Mouse (Mus musculus) CH12.LX (cell line): ENCODE results near the gene Zfp846. TPM values are rescaled to one million over a fixed set of nuclear protein-coding genes. Genes with fewer than 3 reads are reported as not detected.

Experiments
- DNase-seq: peaks from one replicate; pipeline ENCODE4 v3.0.0-alpha.2; 2013; ENCODE audit errors: extremely low read depth
- H3K27ac ChIP-seq: 2 replicates; pipeline ENCODE4 v1.5.1; 2012; ENCODE audit warnings: low read depth, mild to moderate bottlenecking, control low read depth, moderate library complexity; ENCODE audit not compliant: insufficient read depth
- H3K27me3 ChIP-seq: replicated peaks from 2 replicates; pipeline ENCODE3; 2012; ENCODE audit warnings: inconsistent platforms
- H3K36me3 ChIP-seq, 2 experiments: replicated peaks in 1 of 2; 2 replicates each; pipeline versions ENCODE3 to v1.6.1; 2012; ENCODE audit warnings: inconsistent platforms in 1 of 2, low read length in 1 of 2, mild to moderate bottlenecking in 1 of 2, mixed read lengths in 1 of 2, moderate library complexity in 1 of 2; ENCODE audit not compliant: control insufficient read depth in 1 of 2, insufficient read depth in 1 of 2
- H3K4me1 ChIP-seq, 2 experiments: 2 replicates each; pipeline ENCODE4 v1.6.1; 2012; ENCODE audit warnings: inconsistent platforms in 1 of 2, moderate library complexity in 1 of 2; ENCODE audit not compliant: insufficient read depth in 2 of 2, control insufficient read depth in 1 of 2
- H3K4me2 ChIP-seq: 2 replicates; pipeline ENCODE4 v1.6.1; 2012; ENCODE audit warnings: low read depth, mild to moderate bottlenecking, control low read depth; ENCODE audit not compliant: poor library complexity, insufficient read depth, severe bottlenecking
- H3K4me3 ChIP-seq, 3 experiments: fragments of 150-350 bp in 1 of 3; sonication (generic) in 1 of 3; replicated peaks in 1 of 3; 2 replicates each; pipeline versions ENCODE3 to v1.5.1; 2011 to 2012; ENCODE audit warnings: low read depth in 2 of 3, low read length in 2 of 3, mild to moderate bottlenecking in 2 of 3, moderate library complexity in 2 of 3, control low read depth in 1 of 3, improper control_type of control experiment in 1 of 3, inconsistent platforms in 1 of 3, mixed read lengths in 1 of 3; ENCODE audit not compliant: poor library complexity in 1 of 3
- H3K79me2 ChIP-seq: replicated peaks from 2 replicates; pipeline ENCODE4 v1.6.1; 2012; ENCODE audit warnings: mild to moderate bottlenecking, moderate library complexity; ENCODE audit not compliant: control insufficient read depth, poor library complexity, insufficient read depth, severe bottlenecking; ENCODE audit errors: extremely low read depth
- H3K9ac ChIP-seq: 2 replicates; pipeline ENCODE4 v1.6.1; 2012; ENCODE audit warnings: low read depth, mild to moderate bottlenecking, control low read depth, moderate library complexity; ENCODE audit not compliant: insufficient read depth
- H3K9me3 ChIP-seq: replicated peaks from 2 replicates; pipeline ENCODE3; 2012; ENCODE audit warnings: low read length, inconsistent platforms, mixed read lengths
- BHLHE40 ChIP-seq: IDR thresholded peaks from 2 replicates; pipeline ENCODE4 v1.6.1; 2011; ENCODE audit warnings: mild to moderate bottlenecking, low read depth, low read length, improper control_type of control experiment
- CHD1 ChIP-seq: IDR thresholded peaks from 2 replicates; pipeline ENCODE4 v1.6.1; 2012; ENCODE audit warnings: low read depth, low read length, improper control_type of control experiment, inconsistent platforms
- CHD2 ChIP-seq: IDR thresholded peaks from 2 replicates; pipeline ENCODE4 v1.6.1; 2011; ENCODE audit warnings: low read length, improper control_type of control experiment
- CTCF ChIP-seq, 2 experiments: IDR thresholded peaks in 1 of 2; conservative IDR thresholded peaks in 1 of 2; 2 replicates each; pipeline ENCODE4 v1.5.1; 2011 to 2012; ENCODE audit warnings: low read depth in 2 of 2, low read length in 2 of 2, improper control_type of control experiment in 1 of 2, inconsistent platforms in 1 of 2, mild to moderate bottlenecking in 1 of 2, moderate library complexity in 1 of 2
- E2F4 ChIP-seq: IDR thresholded peaks from 2 replicates; pipeline ENCODE4 v1.6.1; 2011; ENCODE audit warnings: low read depth, low read length, improper control_type of control experiment; ENCODE audit not compliant: insufficient replicate concordance
- ELF1 ChIP-seq: IDR thresholded peaks from 2 replicates; pipeline ENCODE4 v1.6.1; 2014; ENCODE audit warnings: low read depth, mild to moderate bottlenecking, inconsistent platforms, low read length, improper control_type of control experiment
- EP300 ChIP-seq: IDR thresholded peaks from 2 replicates; pipeline ENCODE4 v1.6.1; 2011; ENCODE audit warnings: low read length, improper control_type of control experiment
- ETS1 ChIP-seq: conservative IDR thresholded peaks from 2 replicates; pipeline ENCODE4 v1.6.1; 2012; ENCODE audit warnings: low read depth, mild to moderate bottlenecking, inconsistent platforms, low read length, improper control_type of control experiment, moderate library complexity
- GABPA ChIP-seq: IDR thresholded peaks from 2 replicates; pipeline ENCODE4 v1.6.1; 2012; ENCODE audit warnings: low read depth, low read length, improper control_type of control experiment, inconsistent platforms; ENCODE audit not compliant: insufficient replicate concordance
- HCFC1 ChIP-seq: IDR thresholded peaks from 2 replicates; pipeline ENCODE4 v1.6.1; 2012; ENCODE audit warnings: low read depth, mild to moderate bottlenecking, inconsistent platforms, low read length, improper control_type of control experiment
- IRF4 ChIP-seq: IDR thresholded peaks from 2 replicates; pipeline ENCODE4 v1.6.1; 2014; ENCODE audit warnings: low read depth, mild to moderate bottlenecking, inconsistent platforms, low read length, improper control_type of control experiment
- JUN ChIP-seq: IDR thresholded peaks from 2 replicates; pipeline ENCODE4 v1.6.1; 2011; ENCODE audit warnings: low read depth, mild to moderate bottlenecking, low read length, improper control_type of control experiment, moderate library complexity; ENCODE audit not compliant: insufficient read depth
- JUND ChIP-seq: conservative IDR thresholded peaks from 2 replicates; pipeline ENCODE4 v1.6.1; 2011; ENCODE audit warnings: low read depth, low read length, improper control_type of control experiment
- KAT2A ChIP-seq: IDR thresholded peaks from 2 replicates; pipeline ENCODE4 v1.6.1; 2012; ENCODE audit warnings: low read length, improper control_type of control experiment, inconsistent platforms; ENCODE audit not compliant: insufficient replicate concordance
- MAFK ChIP-seq: IDR thresholded peaks from 2 replicates; pipeline ENCODE4 v1.6.1; 2011; ENCODE audit warnings: low read length, improper control_type of control experiment; ENCODE audit not compliant: insufficient replicate concordance
- MAX ChIP-seq: IDR thresholded peaks from 2 replicates; pipeline ENCODE4 v1.6.1; 2011; ENCODE audit warnings: low read length, improper control_type of control experiment
- MAZ ChIP-seq: IDR thresholded peaks from 2 replicates; pipeline ENCODE4 v1.6.1; 2012; ENCODE audit warnings: low read depth, mild to moderate bottlenecking, inconsistent platforms, low read length, improper control_type of control experiment, moderate library complexity
- MEF2A ChIP-seq: IDR thresholded peaks from 2 replicates; pipeline ENCODE4 v1.6.1; 2014; ENCODE audit warnings: low read depth, mild to moderate bottlenecking, inconsistent platforms, low read length, improper control_type of control experiment, borderline replicate concordance
- MXI1 ChIP-seq: IDR thresholded peaks from 2 replicates; pipeline ENCODE4 v1.6.1; 2011; ENCODE audit warnings: mild to moderate bottlenecking, low read depth, low read length, improper control_type of control experiment
- MYC ChIP-seq: IDR thresholded peaks from 2 replicates; pipeline ENCODE4 v1.6.1; 2011; ENCODE audit warnings: low read depth, mild to moderate bottlenecking, improper control_type of control experiment, low read length
- NELFE ChIP-seq: IDR thresholded peaks from 2 replicates; pipeline ENCODE4 v1.6.1; 2011; ENCODE audit warnings: low read depth, low read length, improper control_type of control experiment
- NRF1 ChIP-seq: IDR thresholded peaks from 2 replicates; pipeline ENCODE4 v1.6.1; 2014; ENCODE audit warnings: low read depth, mild to moderate bottlenecking, inconsistent platforms, low read length, improper control_type of control experiment, moderate library complexity
- PAX5 ChIP-seq: IDR thresholded peaks from 2 replicates; pipeline ENCODE4 v1.6.1; 2012; ENCODE audit warnings: low read length, inconsistent platforms, mixed read lengths
- POLR2A ChIP-seq: IDR thresholded peaks from 2 replicates; pipeline ENCODE4 v1.6.1; 2011; ENCODE audit warnings: low read depth, mild to moderate bottlenecking, improper control_type of control experiment, low read length
- POLR2AphosphoS2 ChIP-seq: IDR thresholded peaks from 2 replicates; pipeline ENCODE4 v1.6.1; 2011; ENCODE audit warnings: low read depth, low read length, improper control_type of control experiment
- RAD21 ChIP-seq: IDR thresholded peaks from 2 replicates; pipeline ENCODE4 v1.6.1; 2011; ENCODE audit warnings: low read depth, mild to moderate bottlenecking, low read length, improper control_type of control experiment, moderate library complexity
- RCOR1 ChIP-seq: conservative IDR thresholded peaks from 2 replicates; pipeline ENCODE4 v1.6.1; 2012; ENCODE audit warnings: low read depth, mild to moderate bottlenecking, inconsistent platforms, low read length, improper control_type of control experiment
- SIN3A ChIP-seq: IDR thresholded peaks from 2 replicates; pipeline ENCODE4 v1.6.1; 2012; ENCODE audit warnings: low read length, improper control_type of control experiment, inconsistent platforms
- SMC3 ChIP-seq: IDR thresholded peaks from 2 replicates; pipeline ENCODE4 v1.6.1; 2011; ENCODE audit warnings: low read depth, low read length, improper control_type of control experiment
- TBP ChIP-seq: conservative IDR thresholded peaks from 2 replicates; pipeline ENCODE4 v1.6.1; 2011; ENCODE audit warnings: low read depth, low read length, improper control_type of control experiment
- TCF12 ChIP-seq: IDR thresholded peaks from 2 replicates; pipeline ENCODE4 v1.6.1; 2014; ENCODE audit warnings: low read depth, mild to moderate bottlenecking, inconsistent platforms, low read length, improper control_type of control experiment
- UBTF ChIP-seq: IDR thresholded peaks from 2 replicates; pipeline ENCODE4 v1.6.1; 2012; ENCODE audit warnings: low read depth, mild to moderate bottlenecking, inconsistent platforms, low read length, improper control_type of control experiment, moderate library complexity
- USF1 ChIP-seq: IDR thresholded peaks from 2 replicates; pipeline ENCODE4 v1.6.1; 2014; ENCODE audit warnings: low read depth, mild to moderate bottlenecking, inconsistent platforms, low read length, improper control_type of control experiment
- USF2 ChIP-seq: conservative IDR thresholded peaks from 2 replicates; pipeline ENCODE4 v1.6.1; 2011; ENCODE audit warnings: low read depth, low read length, improper control_type of control experiment
- ZC3H11A ChIP-seq: IDR thresholded peaks from 2 replicates; pipeline ENCODE4 v1.6.1; 2012; ENCODE audit warnings: low read depth, mild to moderate bottlenecking, inconsistent platforms, low read length, improper control_type of control experiment
- ZKSCAN1 ChIP-seq: IDR thresholded peaks from 2 replicates; pipeline ENCODE4 v1.6.1; 2012; ENCODE audit warnings: low read depth, inconsistent platforms, low read length, improper control_type of control experiment, borderline replicate concordance
- ZMIZ1 ChIP-seq: IDR thresholded peaks from 2 replicates; pipeline ENCODE4 v1.6.1; 2012; ENCODE audit warnings: low read depth, mild to moderate bottlenecking, inconsistent platforms, low read length, improper control_type of control experiment
- ZNF384 ChIP-seq: IDR thresholded peaks from 2 replicates; pipeline ENCODE4 v1.6.1; 2012; ENCODE audit warnings: low read depth, low read length, improper control_type of control experiment, inconsistent platforms
- dilution Hi-C: fragments of 300-500 bp; cut with MboI; formaldehyde crosslinking; loops from 2 replicates; pipeline ENCODE4 v1.14.3; 2020; ENCODE audit warnings: low sequenced_read_pairs; ENCODE audit not compliant: extremely low pct_unique_long_range_greater_than_20kb, extremely low pct_ligation_motif_present
- in situ Hi-C: fragments of 300-500 bp; cut with MboI; formaldehyde crosslinking; loops from 3 replicates; pipeline ENCODE4 v1.14.3; 2019; ENCODE audit warnings: low sequenced_read_pairs, low pct_ligation_motif_present, low pct_unique_long_range_greater_than_20kb, mixed read lengths
- polyA plus RNA-seq: library from polyadenylated mRNA; unstranded; fragments of >175 nt; gene quantifications from 2 replicates; pipeline ENCODE4 v1.2.1, GENCODE M21; 2012; ENCODE audit warnings: low read depth; ENCODE audit not compliant: insufficient read length
- total RNA-seq, 2 experiments: library from RNA; depleted of rRNA; stranded (reverse); fragments of 300-350 nt in 1 of 2; fragments of >200 nt in 1 of 2; gene quantifications; 2 replicates each; pipeline ENCODE4 v1.2.3; 2012 to 2014

The Zfp846 gene
- total and polyA plus RNA-seq, 3 experiments = 2.8 to 4.9 (median 4.8) TPM

GRCm38 (mm10) chr9:20642896-20643466 lies 61.9 kb downstream of the Zfp846 start:
- Histone ChIP-seq H3K4me2 (peak overlapping the region; percentile 99), H3K9ac (peak overlapping the region; percentile 65), H3K36me3 (peaks cover 26 to 52% of the 10 kb centered on the region in 2 experiments), H3K4me1 (peaks cover 0 to 30% of the 10 kb centered on the region in 2 experiments; a peak in 2 of 4 replicates), H3K4me3 (peak overlapping the region; percentile 80 to 88 (median 84)), H3K9me3 (no peaks in the 10 kb centered on the region), H3K79me2 (peaks cover 49% of the 10 kb centered on the region), H3K27me3 (no peaks in the 10 kb centered on the region), H3K27ac (no peak overlapping the region)
- DNase-seq = peak; percentile 94
- in situ Hi-C loops (no loop called here), dilution Hi-C loops (no loop called here)
- no peak for TF ChIP-seq USF2
- TF ChIP-seq BHLHE40 = no peak
- TF ChIP-seq NELFE = no peak
- no peak for TF ChIP-seq GABPA
- no peak for TF ChIP-seq PAX5
- TF ChIP-seq TCF12 = no peak
- TF ChIP-seq TBP = no peak
- no peak; the same call in 1 of the 2 replicates for TF ChIP-seq MAX
- TF ChIP-seq CHD2 = no peak
- TF ChIP-seq ELF1 = peak; percentile 57
- TF ChIP-seq POLR2AphosphoS2 = no peak
- TF ChIP-seq CHD1 = no peak
- no peak for TF ChIP-seq MAFK
- no peak for TF ChIP-seq MYC
- peak; percentile 9; the same call in 1 of the 2 replicates for TF ChIP-seq HCFC1
- TF ChIP-seq JUN = no peak
- TF ChIP-seq UBTF = no peak
- TF ChIP-seq IRF4 = 0 out of 2 replicates have a peak, but pooled peaks have one; percentile 4
- TF ChIP-seq MEF2A = 0 out of 2 replicates have a peak, but pooled peaks have one; percentile 9
- TF ChIP-seq CTCF (conservative IDR thresholded peaks at IDR 0.05 in 1 of 2, IDR thresholded peaks at IDR 0.05 in 1 of 2; ENCODE audit: low read depth in 2 of 2, low read length in 2 of 2) = no peak
- TF ChIP-seq NRF1 = no peak
- TF ChIP-seq JUND = no peak
- no peak for TF ChIP-seq ZNF384
- no peak for TF ChIP-seq RAD21
- TF ChIP-seq USF1 = no peak
- TF ChIP-seq MXI1 = peak; percentile 72; the same call in 1 of the 2 replicates
- TF ChIP-seq MAZ = no peak; the same call in 1 of the 2 replicates
- TF ChIP-seq KAT2A = no peak
- no peak for TF ChIP-seq E2F4
- no peak for TF ChIP-seq EP300
- TF ChIP-seq ZC3H11A = no peak
- TF ChIP-seq SMC3 = no peak
- no peak for TF ChIP-seq RCOR1
- TF ChIP-seq ETS1 = no peak
- TF ChIP-seq ZMIZ1 = no peak
- no peak for TF ChIP-seq ZKSCAN1
- TF ChIP-seq POLR2A = peak; percentile 40; the same call in 1 of the 2 replicates
- TF ChIP-seq SIN3A = peak; percentile 88
